Mouse (Mus musculus) yolk sac, embryonic 10.5 days (tissue): Measurements from ENCODE around the gene Nrros.
A peak's percentile ranks its signal among the peaks of the same experiment; 100 is the strongest.
"Not testable (repeated sequence)": the region's sequence is repeated elsewhere in the genome, so short reads cannot be mapped to it uniquely, and the experiment has no call there.

Experiments
- DNase-seq: peaks from one replicate; pipeline ENCODE4 v3.0.0-alpha.2; 2017; ENCODE audit warnings: low spot score

The Nrros gene

DNA sequence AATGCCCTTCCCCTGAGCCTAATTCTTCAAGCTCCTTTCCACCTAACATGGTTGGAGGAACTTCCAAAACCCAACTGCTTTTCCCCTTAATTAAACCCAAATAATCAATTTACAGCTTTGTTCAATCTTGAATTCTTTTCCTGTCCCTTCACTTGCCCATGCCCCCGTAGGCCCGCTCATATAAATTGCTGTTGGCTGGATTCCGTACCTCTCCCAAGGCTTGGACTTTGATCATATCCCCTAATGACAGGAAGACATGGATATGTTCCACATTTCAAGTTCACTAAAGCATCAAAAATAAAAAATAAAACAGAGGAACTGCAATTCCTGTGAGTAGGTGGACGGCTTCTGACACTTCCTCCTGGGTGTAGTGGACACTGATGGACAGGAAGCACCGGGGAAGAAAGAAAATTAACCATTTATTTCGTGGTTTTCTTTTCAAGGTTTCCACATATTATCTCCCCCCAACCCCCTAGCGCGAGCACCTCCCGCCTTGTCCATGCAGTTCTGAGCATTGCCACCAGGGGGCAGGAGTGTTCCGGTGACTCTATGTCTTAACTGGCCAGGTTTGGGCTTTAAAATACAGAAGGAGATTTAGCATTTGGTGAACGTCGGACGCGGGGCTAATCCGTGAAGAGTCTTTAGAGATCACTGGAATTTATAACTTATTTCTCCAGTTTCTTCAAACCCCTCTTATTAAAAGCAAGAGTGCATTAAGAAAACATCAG is 50.3 kb downstream of the Nrros start:
- peak; percentile 64 for DNase-seq

DNA sequence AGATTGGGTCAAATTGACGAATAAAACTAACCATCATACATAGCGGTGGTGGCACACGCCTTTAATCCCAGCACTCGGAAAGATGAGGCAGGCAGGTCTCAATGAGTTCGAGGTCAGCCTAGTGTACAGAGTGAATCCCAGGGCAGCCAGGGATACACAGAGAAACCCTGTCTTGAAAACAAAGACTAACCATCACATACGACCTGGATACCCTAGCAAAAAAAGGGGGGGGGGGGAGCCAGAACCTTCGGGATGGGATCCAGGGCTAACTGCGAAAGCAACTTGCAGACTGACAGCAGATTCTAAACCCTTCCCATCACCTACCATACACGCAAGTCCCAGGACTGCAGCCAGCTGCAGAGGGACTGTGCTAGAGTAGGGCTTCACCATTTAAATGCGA is 51.0 kb downstream of the Nrros start:
- DNase-seq: no peak

- no peak for DNase-seq
Observed at GRCm38 (mm10) chr16:32113541-32114218, 51.7 kb downstream of the Nrros start.

GRCm38 (mm10) chr16:32110951-32111699 is 54.3 kb downstream of the Nrros start:
- DNase-seq: no peak

DNA sequence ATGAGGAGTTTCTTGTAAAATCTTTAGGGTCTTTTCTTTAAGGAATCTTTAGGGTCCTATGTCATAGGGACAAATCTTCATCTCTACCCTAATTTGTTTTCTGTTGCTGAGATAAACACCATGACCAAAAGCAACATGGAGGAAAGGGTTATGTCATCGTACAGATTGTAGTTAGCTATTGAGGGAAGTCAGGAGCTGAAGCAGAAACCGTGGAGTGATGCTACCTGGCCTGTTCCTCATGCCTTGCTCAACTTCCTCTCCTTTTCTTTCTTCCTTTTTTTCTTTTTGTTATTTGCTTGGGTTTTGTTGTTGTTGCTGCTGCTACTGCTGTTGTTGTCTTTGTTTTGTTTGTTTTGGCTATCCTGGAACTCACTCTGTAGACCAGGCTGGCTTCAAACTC is 56.8 kb downstream of the Nrros start:
- no peak for DNase-seq

DNA sequence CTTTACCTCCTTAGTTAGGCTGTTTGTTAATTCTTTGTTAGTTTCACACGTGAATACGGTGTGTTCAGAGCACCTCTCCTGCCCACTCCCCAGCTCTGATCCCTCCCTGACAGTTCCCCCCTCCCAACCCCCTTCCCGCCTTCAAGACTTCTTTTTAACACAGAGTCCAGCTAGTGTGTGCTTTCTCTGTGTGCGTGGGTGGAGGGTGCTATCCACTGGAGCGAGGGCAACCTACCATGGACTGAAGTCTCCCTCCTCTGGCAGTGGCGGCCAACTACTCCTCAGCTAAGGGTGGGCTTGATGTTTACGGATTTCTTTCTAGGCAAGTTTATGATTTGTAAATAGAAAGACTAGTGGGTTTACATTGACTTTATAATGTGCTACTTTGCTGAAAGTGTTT is 57.2 kb downstream of the Nrros start:
- no peak for DNase-seq

GRCm38 (mm10) chr16:32107342-32108045 is 57.9 kb downstream of the Nrros start:
- DNase-seq: no peak

GRCm38 (mm10) chr16:32105698-32106097 is 59.7 kb downstream of the Nrros start:
- no peak for DNase-seq

DNA sequence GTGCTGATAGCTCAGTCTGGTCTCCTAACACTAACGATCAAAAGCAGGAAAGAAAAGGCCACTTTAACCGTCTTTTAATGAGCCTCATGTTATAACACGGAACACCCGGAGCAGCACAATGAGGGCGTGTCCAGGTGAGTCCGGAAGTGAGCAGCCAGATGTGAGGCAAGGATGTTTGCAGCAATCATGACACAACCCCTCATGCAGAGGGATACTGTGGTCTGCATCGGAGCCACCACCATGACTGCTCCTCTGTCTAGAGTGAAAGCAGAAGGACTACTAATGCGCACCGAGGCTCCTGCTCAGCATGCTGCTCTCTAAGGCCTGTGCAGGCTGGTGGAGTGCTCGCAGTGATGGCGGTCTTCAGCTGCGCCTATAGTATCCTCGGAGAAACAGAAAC is 63.1 kb downstream of the Nrros start:
- DNase-seq: no peak

- DNase-seq: peak; percentile 94
Observed at GRCm38 (mm10) chr16:32099638-32100150, 65.7 kb downstream of the Nrros start, which contains the start of the genes Pigx and Cep19. Gene Pigx (minus strand): TSS chr16:32099740. Gene Cep19 (plus strand): TSS chr16:32099800.

DNA sequence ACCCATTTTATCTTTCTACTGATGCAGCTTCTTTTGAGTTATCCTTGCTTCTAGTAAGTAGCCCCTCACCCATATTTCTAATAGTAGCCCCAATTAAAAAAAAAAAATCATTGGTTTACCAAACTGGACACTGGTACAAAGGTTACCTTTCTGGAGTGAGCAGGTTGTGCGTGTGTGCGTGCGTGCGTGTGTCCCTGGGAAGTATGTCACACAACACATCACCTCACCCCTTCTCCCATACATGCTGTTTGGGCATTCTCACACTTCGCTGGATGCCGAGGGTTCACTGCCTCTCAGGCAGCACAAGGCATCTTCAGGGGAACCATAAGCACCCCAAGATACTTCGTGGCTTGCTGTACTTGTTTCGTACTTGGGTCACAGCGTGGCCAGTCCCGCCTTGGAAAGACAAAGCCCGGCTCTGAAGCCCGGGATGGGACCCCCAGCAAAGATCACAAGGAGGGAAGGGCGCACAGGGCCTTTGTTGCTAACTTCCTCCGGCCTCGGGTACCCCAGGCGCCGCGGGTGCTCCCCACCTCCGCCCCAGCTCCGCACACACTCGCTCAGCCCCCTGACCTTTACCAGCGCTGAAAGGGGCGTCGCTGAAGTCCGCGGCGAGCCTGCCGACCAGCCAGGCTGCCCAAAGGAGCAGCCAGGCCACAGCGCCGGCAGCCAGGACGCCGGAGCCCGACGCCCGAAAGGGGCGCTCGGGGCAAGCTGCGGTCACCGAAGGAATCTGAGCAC is 66.3 kb downstream of the Nrros start:
- no peak for DNase-seq

DNA sequence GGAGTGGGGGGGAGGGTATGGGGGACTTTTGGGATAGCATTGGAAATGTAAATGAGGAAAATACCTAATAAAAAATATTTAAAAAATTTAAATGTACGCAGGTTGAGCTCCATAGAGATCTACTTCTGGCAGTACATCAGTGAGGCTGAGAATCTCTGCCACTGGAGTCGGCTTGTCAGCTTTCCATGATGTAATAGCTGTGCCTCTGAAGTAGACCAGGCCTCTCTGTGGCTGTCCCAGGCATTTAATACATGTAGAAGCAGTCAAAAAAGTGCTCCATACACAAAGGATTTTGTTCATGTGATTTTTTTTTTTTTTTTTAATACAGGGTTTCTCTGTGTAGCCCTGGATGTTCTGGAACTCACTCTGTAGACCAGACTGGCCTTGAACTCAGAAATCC is 67.6 kb downstream of the Nrros start:
- DNase-seq: not testable (repeated sequence)
